Mouse (Mus musculus): ENCODE results near the gene Ccnjl.

The Ccnjl gene

GRCm38 (mm10) chr11:43626927-43627645, 98.5 kb downstream of the Ccnjl start:
- peak; percentile 24 for DNase-seq (ENCODE audit: low spot score)

- no peak for DNase-seq (ENCODE audit: low spot score)
These were observed 103.1 kb downstream of the Ccnjl start for GRCm38 (mm10) chr11:43631645-43632044.

- no peak for DNase-seq (ENCODE audit: low spot score)
These were observed 104.0 kb downstream of the Ccnjl start for GRCm38 (mm10) chr11:43632566-43632965.

GRCm38 (mm10) chr11:43633165-43633564, 104.6 kb downstream of the Ccnjl start:
- no peak for DNase-seq (ENCODE audit: low spot score)

- peak; percentile 46 for DNase-seq (ENCODE audit: low spot score)
These were observed 105.2 kb downstream of the Ccnjl start for GRCm38 (mm10) chr11:43633658-43634401.
